Mouse (Mus musculus) B cell, adult 67 days (primary cell): ENCODE measurements around the gene Plcb1. TPM values are rescaled to one million over a fixed set of nuclear protein-coding genes. Genes with fewer than 3 reads are reported as not detected.

Source experiments
- total RNA-seq, 2 experiments: library from RNA; stranded (reverse); gene quantifications; 4 replicates each; pipeline ENCODE4 v1.2.4; 2023

Plcb1 gene
- total RNA-seq: not detected

GRCm38 (mm10) chr2:134785970-134786855 lies at the start of gene Plcb1:
Gene Plcb1, plus strand, starts transcription at chr2:134786067.

Other genes with a start within 250 kb of the Plcb1 start
- gene Hao1, start 231.7 kb upstream of the Plcb1 start, total RNA-seq: not detected
- gene Tmx4, start 141.9 kb upstream of the Plcb1 start, total RNA-seq: 10 to 100 TPM; 21.9 to 28.5 TPM